Mouse (Mus musculus) midbrain, embryonic 10.5 days (tissue): ENCODE measurements around the gene Spin1. TPM values are rescaled to one million over a fixed set of nuclear protein-coding genes. Genes with fewer than 3 reads are reported as not detected.

ENCODE experiments used
- DNase-seq: peaks from one replicate; pipeline ENCODE4 v3.0.0-alpha.2; 2017; ENCODE audit warnings: low spot score
- H3K27ac ChIP-seq: fragments of 300-500 bp; sonication (generic); replicated peaks from 2 replicates; pipeline ENCODE4 v1.5.1; 2016; ENCODE audit warnings: mild to moderate bottlenecking
- H3K27me3 ChIP-seq: fragments of 300-500 bp; sonication (generic); 2 replicates; pipeline ENCODE4 v1.6.1; 2016; ENCODE audit warnings: low read depth, mild to moderate bottlenecking; ENCODE audit not compliant: poor library complexity, severe bottlenecking
- H3K36me3 ChIP-seq: fragments of 300-500 bp; sonication (generic); 2 replicates; pipeline ENCODE4 v1.6.1; 2016; ENCODE audit warnings: mild to moderate bottlenecking, moderate library complexity
- H3K4me1 ChIP-seq: fragments of 300-500 bp; sonication (generic); 2 replicates; pipeline ENCODE4 v1.6.1; 2016
- H3K4me3 ChIP-seq: fragments of 300-500 bp; sonication (generic); 2 replicates; pipeline ENCODE4 v1.5.1; 2016; ENCODE audit warnings: mild to moderate bottlenecking, moderate library complexity
- H3K9me3 ChIP-seq: fragments of 300-500 bp; sonication (generic); replicated peaks from 2 replicates; pipeline ENCODE4 v1.6.1; 2016; ENCODE audit warnings: mild to moderate bottlenecking
- WGBS: fragments of 180-500 bp; shearing (Covaris S2); methylation state at CpG from one replicate; pipeline ENCODE4 v1.1.7; 2016; 5-methylcytosine and 5-hydroxymethylcytosine counted together
- polyA plus RNA-seq: library from polyadenylated mRNA; unstranded; fragments of >200 nt; fragmentation: Nextera tagmentation; extraction: Ambion mirVana; gene quantifications from 2 replicates; pipeline ENCODE4 v1.2.1, GENCODE M21; 2016

Gene Spin1
- polyA plus RNA-seq, 1 experiment from 2014 or later: 73.8 TPM

DNA sequence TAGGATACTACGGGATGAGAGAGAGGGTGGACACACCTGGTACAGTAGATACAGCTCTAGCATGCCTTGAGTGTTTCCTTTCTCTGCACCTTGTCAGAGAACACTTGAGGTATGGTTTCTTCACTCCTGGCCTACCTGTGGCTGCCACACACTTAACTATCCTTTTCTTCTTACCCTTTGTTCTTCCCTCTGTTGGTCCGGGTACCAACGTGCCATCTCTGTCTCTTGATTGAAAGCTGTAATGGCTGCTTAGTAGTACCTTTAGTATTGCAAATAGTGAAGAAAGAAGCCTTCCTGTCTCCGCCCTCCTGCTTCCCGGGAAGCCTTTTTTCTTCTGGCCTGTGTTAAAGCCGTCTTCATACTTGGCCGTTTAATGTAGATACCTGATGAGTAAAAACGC is 24.7 kb downstream of the Spin1 start:
- 82% methylated on average over 8 of the region's 8 CpGs for WGBS
- Histone ChIP-seq H3K9me3 (no peaks in the 10 kb centered on the region), H3K4me3 (no peak overlapping the region), H3K36me3 (peaks cover 74% of the 10 kb centered on the region), H3K4me1 (peaks cover 24% of the 10 kb centered on the region), H3K27me3 (no peaks in the 10 kb centered on the region), H3K27ac (no peak overlapping the region)
- DNase-seq: no peak

- WGBS: 89% methylated on average over 2 of the region's 2 CpGs
- no peak for DNase-seq
- no peaks in the 10 kb centered on the region for H3K27me3 ChIP-seq
- H3K27ac ChIP-seq: no peak overlapping the region
- H3K4me3 ChIP-seq: no peak overlapping the region
- peaks cover 98% of the 10 kb centered on the region for H3K36me3 ChIP-seq
- H3K9me3 ChIP-seq: no peaks in the 10 kb centered on the region
- H3K4me1 ChIP-seq: 0 out of 2 replicates have a peak, but pooled peaks cover 3% of the 10 kb centered on the region
Measured at GRCm38 (mm10) chr13:51127906-51128305, 27.2 kb downstream of the Spin1 start.

- no peaks in the 10 kb centered on the region for H3K4me1 ChIP-seq
- H3K27me3 ChIP-seq: no peaks in the 10 kb centered on the region
- peaks cover 98% of the 10 kb centered on the region for H3K36me3 ChIP-seq
- no peak for DNase-seq
- no peaks in the 10 kb centered on the region for H3K9me3 ChIP-seq
- H3K4me3 ChIP-seq: no peak overlapping the region
- H3K27ac ChIP-seq: no peak overlapping the region
- WGBS: 92% methylated on average over 7 of the region's 7 CpGs
Measured at GRCm38 (mm10) chr13:51128417-51128816, 27.7 kb downstream of the Spin1 start.

DNA sequence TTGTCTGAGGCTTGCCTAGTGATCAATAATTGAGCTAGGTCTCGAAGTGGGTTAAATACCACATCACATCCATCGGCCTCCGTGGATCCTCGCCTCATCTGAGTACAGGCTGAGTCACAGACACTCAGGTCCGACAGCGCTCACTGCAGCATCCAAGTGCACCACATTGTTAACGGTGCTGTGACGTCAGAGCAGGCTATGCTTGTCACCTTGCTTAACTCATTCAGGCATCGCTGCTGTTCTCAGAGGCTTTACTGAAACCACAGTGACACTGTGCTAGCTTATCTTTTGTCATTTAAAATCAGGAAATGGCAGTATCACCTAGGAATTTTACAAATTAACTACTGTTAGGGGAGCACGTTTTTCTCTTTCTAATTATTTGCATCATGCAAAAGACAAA is 30.5 kb downstream of the Spin1 start:
- Histone ChIP-seq H3K9me3 (no peaks in the 10 kb centered on the region), H3K36me3 (peaks cover 90% of the 10 kb centered on the region), H3K4me1 (no peaks in the 10 kb centered on the region), H3K4me3 (no peak overlapping the region), H3K27me3 (no peaks in the 10 kb centered on the region), H3K27ac (no peak overlapping the region)
- WGBS: 89% methylated on average over 10 of the region's 10 CpGs
- DNase-seq: no peak

GRCm38 (mm10) chr13:51136315-51136714 is 35.6 kb downstream of the Spin1 start:
- H3K27ac ChIP-seq: no peak overlapping the region
- WGBS: 92% methylated on average over 4 of the region's 4 CpGs
- no peak overlapping the region for H3K4me3 ChIP-seq
- DNase-seq: no peak
- peaks cover 8% of the 10 kb centered on the region; the same call in 1 of the 2 replicates for H3K4me1 ChIP-seq
- H3K27me3 ChIP-seq: no peaks in the 10 kb centered on the region
- H3K36me3 ChIP-seq: peaks cover 78% of the 10 kb centered on the region
- H3K9me3 ChIP-seq: no peaks in the 10 kb centered on the region

DNA sequence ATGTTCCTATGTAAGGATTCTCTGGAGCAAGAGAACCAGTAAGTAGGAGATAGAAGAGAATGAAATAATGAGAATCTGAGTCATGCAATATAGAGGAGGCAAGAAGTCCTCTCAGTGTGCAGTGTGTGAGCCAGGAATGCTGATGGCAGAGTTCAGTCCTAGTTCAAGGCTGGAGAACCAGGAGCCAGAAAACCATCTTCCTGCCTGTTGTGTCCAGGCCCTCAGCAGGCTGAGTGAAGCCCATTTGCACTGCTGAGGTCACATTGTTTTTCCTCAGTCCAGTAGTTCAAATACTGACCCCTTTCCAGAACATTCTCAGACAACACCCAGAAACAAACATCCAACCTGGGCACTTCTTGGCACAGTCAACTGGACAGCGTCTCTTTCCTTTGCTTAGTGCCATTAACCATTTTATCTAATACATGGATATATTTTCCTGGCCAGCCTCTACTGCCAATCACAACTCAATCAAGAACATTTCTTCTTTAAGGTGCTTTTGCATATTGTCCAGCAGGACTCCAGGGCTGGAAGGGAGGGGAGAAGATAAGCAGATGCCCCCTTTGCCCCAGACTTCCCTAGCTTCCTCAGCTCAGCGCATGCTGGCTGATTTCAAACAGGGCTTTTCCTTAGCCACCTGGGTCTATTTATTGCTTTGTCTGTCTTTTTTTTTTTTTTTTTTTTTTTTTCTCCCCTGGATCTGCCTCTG is 36.5 kb downstream of the Spin1 start:
- 73% methylated on average over 2 of the region's 2 CpGs for WGBS

DNA sequence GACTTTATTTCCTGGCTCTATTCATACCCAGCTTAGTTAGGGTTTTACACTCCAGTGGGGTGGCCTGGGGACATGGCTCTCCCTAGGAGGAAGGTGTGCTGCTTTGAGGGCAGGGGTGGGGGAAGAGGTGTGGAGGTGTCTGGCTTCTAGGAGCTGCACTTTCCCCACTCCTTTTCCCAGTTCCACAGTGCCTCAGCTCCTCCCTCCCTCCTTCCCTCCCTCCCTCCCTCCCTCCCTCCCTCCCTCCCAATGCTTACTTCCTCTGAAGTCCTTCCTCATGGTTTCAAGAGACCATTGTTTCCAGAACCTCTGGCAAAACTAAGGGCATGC is 37.0 kb downstream of the Spin1 start:
- H3K27me3 ChIP-seq: no peaks in the 10 kb centered on the region
- H3K4me3 ChIP-seq: no peak overlapping the region
- H3K36me3 ChIP-seq: peaks cover 76% of the 10 kb centered on the region
- H3K9me3 ChIP-seq: no peaks in the 10 kb centered on the region
- no peak overlapping the region for H3K27ac ChIP-seq
- no peak for DNase-seq
- peaks cover 8% of the 10 kb centered on the region; the same call in 1 of the 2 replicates for H3K4me1 ChIP-seq

More for the DNA sequence above, 36.5 kb downstream of the Spin1 start:
- peaks cover 8% of the 10 kb centered on the region; the same call in 1 of the 2 replicates for H3K4me1 ChIP-seq
- H3K4me3 ChIP-seq: no peak overlapping the region
- H3K27me3 ChIP-seq: no peaks in the 10 kb centered on the region
- no peaks in the 10 kb centered on the region for H3K9me3 ChIP-seq
- DNase-seq: no peak
- H3K36me3 ChIP-seq: peaks cover 77% of the 10 kb centered on the region
- H3K27ac ChIP-seq: no peak overlapping the region

DNA sequence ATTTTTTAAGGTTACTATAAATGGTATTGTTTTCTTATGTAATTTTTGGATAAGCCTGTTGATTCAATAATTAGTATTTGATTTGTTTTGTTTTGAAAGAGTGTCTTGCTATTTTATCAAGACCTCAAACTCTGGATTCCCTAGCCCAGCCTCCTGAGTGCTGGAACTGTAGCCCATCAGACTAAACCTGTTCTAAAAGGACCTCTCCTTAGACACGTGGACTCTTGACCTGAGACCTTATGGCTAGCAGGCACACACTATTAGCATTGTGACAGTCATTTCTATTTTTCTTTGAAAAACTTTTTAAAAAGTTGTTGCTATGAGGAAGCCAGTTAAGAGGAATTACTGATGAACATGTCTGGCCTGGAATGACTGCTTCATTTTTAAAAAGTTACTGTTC is 46.4 kb downstream of the Spin1 start:
- H3K27ac ChIP-seq: no peak overlapping the region
- H3K27me3 ChIP-seq: no peaks in the 10 kb centered on the region
- no peak for DNase-seq
- no peaks in the 10 kb centered on the region for H3K9me3 ChIP-seq
- peaks cover 86% of the 10 kb centered on the region for H3K36me3 ChIP-seq
- H3K4me1 ChIP-seq: no peaks in the 10 kb centered on the region
- no peak overlapping the region for H3K4me3 ChIP-seq
- WGBS: 89% methylated on average over 1 of the region's 1 CpGs

GRCm38 (mm10) chr13:51152966-51153669 is 52.4 kb downstream of the Spin1 start:
- 92% methylated on average over 4 of the region's 4 CpGs for WGBS
- no peaks in the 10 kb centered on the region for H3K27me3 ChIP-seq
- H3K9me3 ChIP-seq: no peaks in the 10 kb centered on the region
- H3K4me1 ChIP-seq: no peaks in the 10 kb centered on the region
- H3K27ac ChIP-seq: no peak overlapping the region
- no peak for DNase-seq
- peaks cover 82% of the 10 kb centered on the region for H3K36me3 ChIP-seq
- no peak overlapping the region for H3K4me3 ChIP-seq

DNA sequence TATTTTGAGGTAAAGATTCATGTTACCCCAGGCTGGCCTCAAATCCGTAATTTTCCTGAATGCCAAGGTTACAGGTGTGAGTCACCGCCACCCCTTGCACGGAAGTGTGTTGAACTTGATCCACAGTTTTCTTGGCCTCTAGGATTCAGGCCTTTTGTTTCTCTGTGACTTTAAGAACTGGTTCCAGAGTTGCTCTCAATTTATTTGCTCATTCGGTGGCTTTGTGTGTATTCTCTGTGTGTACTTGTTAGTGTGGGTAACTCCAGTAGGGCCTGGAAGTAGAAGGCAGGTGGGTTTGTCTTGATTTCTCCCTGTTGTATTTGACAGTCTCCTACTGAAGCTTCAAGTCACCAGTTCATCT is 53.0 kb downstream of the Spin1 start:
- no peaks in the 10 kb centered on the region for H3K4me1 ChIP-seq
- H3K27ac ChIP-seq: no peak overlapping the region
- WGBS: 92% methylated on average over 4 of the region's 4 CpGs
- H3K36me3 ChIP-seq: peaks cover 82% of the 10 kb centered on the region
- DNase-seq: no peak
- no peaks in the 10 kb centered on the region for H3K9me3 ChIP-seq
- no peaks in the 10 kb centered on the region for H3K27me3 ChIP-seq
- H3K4me3 ChIP-seq: no peak overlapping the region

DNA sequence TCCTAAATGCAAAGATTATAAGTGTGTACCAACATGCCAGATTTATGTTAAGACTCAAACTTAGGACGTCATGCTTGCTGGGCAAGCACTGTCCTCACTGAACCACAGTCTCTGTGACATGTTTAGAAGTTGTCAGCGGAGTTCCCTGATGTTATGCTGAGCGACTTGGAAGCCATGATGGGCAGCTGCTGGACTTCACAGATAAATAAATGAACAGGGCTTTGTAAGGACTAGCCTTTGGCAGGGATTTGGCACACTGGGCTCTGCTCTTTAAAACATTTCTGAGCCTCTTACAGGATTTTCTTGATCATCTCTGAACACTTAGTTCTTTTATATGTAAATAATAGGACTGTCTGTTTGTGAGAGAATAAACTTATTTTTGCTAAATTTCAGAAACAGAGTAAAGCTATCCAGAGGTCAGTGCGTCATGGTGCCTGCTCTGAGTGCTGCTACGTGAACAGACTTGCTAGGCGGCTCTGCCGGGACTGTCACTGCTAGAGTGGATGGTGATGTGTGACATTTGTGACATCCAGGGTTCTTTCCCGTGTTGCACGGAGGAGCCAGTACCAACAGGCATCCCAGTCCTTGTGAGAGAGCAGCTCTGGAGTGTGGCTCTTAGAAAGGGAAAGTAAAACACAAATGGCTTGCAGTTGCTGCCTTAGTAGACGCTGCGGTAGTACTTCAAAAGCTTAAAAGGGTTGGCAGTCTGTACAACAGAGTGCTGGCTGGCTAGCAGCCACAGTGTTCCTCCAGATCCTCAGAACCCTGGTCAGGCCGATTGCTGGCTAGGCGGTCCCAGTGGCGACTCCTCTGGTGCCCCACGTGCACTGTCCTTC is 54.7 kb downstream of the Spin1 start:
- Histone ChIP-seq H3K36me3 (peaks cover 73% of the 10 kb centered on the region), H3K27me3 (no peaks in the 10 kb centered on the region), H3K4me1 (no peaks in the 10 kb centered on the region), H3K4me3 (no peak overlapping the region), H3K27ac (no peak overlapping the region), H3K9me3 (no peaks in the 10 kb centered on the region)
- no peak for DNase-seq
- WGBS: 96% methylated on average over 15 of the region's 15 CpGs

DNA sequence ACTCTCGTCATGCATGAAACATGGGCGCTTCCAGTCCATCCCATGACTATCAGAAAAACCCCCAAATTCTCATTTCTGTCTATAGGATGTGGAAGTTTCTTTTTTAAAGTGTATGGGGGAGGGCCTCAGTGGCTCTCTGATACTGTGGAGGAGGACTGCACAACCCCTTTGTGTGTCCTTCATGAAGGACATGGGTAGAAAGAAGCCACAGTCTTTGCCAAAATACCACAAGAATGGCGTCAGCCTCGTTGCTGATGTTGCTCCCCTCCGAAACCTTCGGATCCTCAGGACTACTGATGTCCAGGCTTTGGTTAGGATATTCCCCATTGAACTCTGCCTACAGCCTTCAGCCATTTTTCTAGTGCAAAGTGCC is 55.3 kb downstream of the Spin1 start:
- no peaks in the 10 kb centered on the region for H3K27me3 ChIP-seq
- 96% methylated on average over 6 of the region's 6 CpGs for WGBS
- H3K27ac ChIP-seq: no peak overlapping the region
- no peaks in the 10 kb centered on the region for H3K9me3 ChIP-seq
- peaks cover 67% of the 10 kb centered on the region for H3K36me3 ChIP-seq
- no peak for DNase-seq
- no peak overlapping the region for H3K4me3 ChIP-seq
- H3K4me1 ChIP-seq: no peaks in the 10 kb centered on the region

- no peak for DNase-seq
- Histone ChIP-seq H3K9me3 (no peaks in the 10 kb centered on the region), H3K27ac (no peak overlapping the region), H3K27me3 (no peaks in the 10 kb centered on the region), H3K4me3 (no peak overlapping the region), H3K4me1 (no peaks in the 10 kb centered on the region), H3K36me3 (peaks cover 64% of the 10 kb centered on the region)
- WGBS: 94% methylated on average over 3 of the region's 3 CpGs
Measured at GRCm38 (mm10) chr13:51157291-51157690, 56.6 kb downstream of the Spin1 start.
